ENCODE assay signal across 23 mouse cellular contexts in genomic region chr17:11514032-11514761, GRCm38 (mm10).
DNase-seq lines count a peak whose midpoint lies in the region; ATAC-seq lines count a peak whose summit lies in the region.
"Had no signal": no experiment of that assay in that cellular context is flagged by ENCODE, and none has a peak within 500 bp of the region (broad histone marks: within the 10 kb centered on the region; RNA-seq: fewer than 3 reads in every experiment).

No protein-coding gene starts in this region.

- WGBS in kidney, embryonic 15.5 days: 13% methylated on average over 8 of the region's 8 CpGs

- no peak for DNase-seq in frontal cortex, postnatal 10 days (ENCODE audit: low spot score in 2 of 2)
- DNase-seq in kidney, adult 11 months: no peak
- peak; percentile 48 for DNase-seq in ES-CJ7 (ENCODE audit: low read depth, low spot score)
- peak; percentile 24 for DNase-seq in hindlimb bud, embryonic 11.5 days (ENCODE audit: extremely low spot score, low read depth, low spot score)
- DNase-seq in thymus, postnatal 4 days: no peak
- DNase-seq: adrenal gland, adult 2 months; cerebellum, adult 9-11 months; gastrocnemius, postnatal 14 days; kidney, postnatal 10 days; lung, postnatal 4 days; thymus, adult 18-20 months had no signal

- H3K36me3 ChIP-seq in kidney, embryonic 15.5 days: no peaks in the 10 kb centered on the region
- H3K36me3 ChIP-seq: hindbrain, embryonic 10.5 days; intestine, embryonic 15.5 days; limb, embryonic 12.5 days; lung, embryonic 15.5 days; midbrain, embryonic 10.5 days; neural tube, embryonic 12.5 days had no signal

- H3K27me3 ChIP-seq in kidney, embryonic 15.5 days: no peaks in the 10 kb centered on the region
- H3K27me3 ChIP-seq: intestine, embryonic 15.5 days; limb, embryonic 12.5 days; lung, embryonic 15.5 days; neural tube, embryonic 12.5 days had no signal

- H3K27ac ChIP-seq in kidney, embryonic 15.5 days: no peak overlapping the region
- H3K27ac ChIP-seq: hindbrain, embryonic 10.5 days; intestine, embryonic 15.5 days; limb, embryonic 12.5 days; liver, embryonic 14.5 days; lung, embryonic 15.5 days; midbrain, embryonic 10.5 days; neural tube, embryonic 12.5 days had no signal

- H3K4me1 ChIP-seq in kidney, embryonic 15.5 days: peaks cover 8% of the 10 kb centered on the region
- H3K4me1 ChIP-seq: intestine, embryonic 15.5 days; lung, embryonic 15.5 days; neural tube, embryonic 12.5 days had no signal

- no peak overlapping the region for H3K4me3 ChIP-seq in kidney, embryonic 15.5 days (replicated peaks)
- H3K4me3 ChIP-seq: hindbrain, embryonic 10.5 days; intestine, embryonic 15.5 days; limb, embryonic 12.5 days; lung, embryonic 15.5 days; midbrain, embryonic 10.5 days; neural tube, embryonic 12.5 days had no signal

- no peaks in the 10 kb centered on the region for H3K9me3 ChIP-seq in kidney, embryonic 15.5 days (replicated peaks)
- H3K9me3 ChIP-seq: hindbrain, embryonic 10.5 days; intestine, embryonic 15.5 days; limb, embryonic 12.5 days; lung, embryonic 15.5 days; midbrain, embryonic 10.5 days; neural tube, embryonic 12.5 days had no signal

- peak; percentile 55; the same call in 1 of the 2 replicates for ATAC-seq in frontal cortex, adult (ENCODE audit: low TSS enrichment)
- ATAC-seq in kidney, embryonic 15.5 days (replicated peaks; ENCODE audit: low FRiP score): peak; percentile 54; the same call in 1 of the 2 replicates
- ATAC-seq in erythroblast, adult 5-6 weeks (replicated peaks; ENCODE audit: low FRiP score, poor library complexity, severe bottlenecking): no peak
- ATAC-seq: CD4-positive, CD25-positive, alpha-beta regulatory T cell, adult 4 months; forebrain, embryonic 16.5 days; intestine, embryonic 15.5 days had no signal

- H3K4me2 ChIP-seq in kidney, embryonic 15.5 days: no peak overlapping the region
- H3K4me2 ChIP-seq: intestine, embryonic 15.5 days; limb, embryonic 12.5 days; lung, embryonic 15.5 days; neural tube, embryonic 12.5 days had no signal

- H3K9ac ChIP-seq in kidney, embryonic 15.5 days: no peak overlapping the region
- H3K9ac ChIP-seq: intestine, embryonic 15.5 days; limb, embryonic 12.5 days; liver, embryonic 14.5 days; lung, embryonic 15.5 days; neural tube, embryonic 12.5 days had no signal

Comparison
In these comparisons a context has a peak if more than half of its experiments do, and no peak if none do; other contexts are left out.
1. DNase-seq: peak in ES-CJ7 (single experiment) and hindlimb bud, embryonic 11.5 days (single experiment); none in frontal cortex, postnatal 10 days (0 of 2), kidney, adult 11 months (single experiment) and thymus, postnatal 4 days (single experiment).